Mouse (Mus musculus) sigmoid colon, adult 10 weeks (tissue): ENCODE data around the gene Mertk. TPM values are rescaled to one million over a fixed set of nuclear protein-coding genes. Genes with fewer than 3 reads are reported as not detected.

ENCODE experiments used
- polyA plus RNA-seq: library from polyadenylated mRNA; stranded (reverse); fragments of 350-450 nt; fragmentation: Illumina TruSeq; extraction: RNeasy Lipid Tissue Mini Kit (QIAGEN cat#74804); gene quantifications from one replicate; pipeline ENCODE4 v1.2.3, GENCODE M21; 2014; ENCODE audit warnings: low read depth, low replicate concordance

Mertk gene
- polyA plus RNA-seq, result 56.7 TPM

DNA sequence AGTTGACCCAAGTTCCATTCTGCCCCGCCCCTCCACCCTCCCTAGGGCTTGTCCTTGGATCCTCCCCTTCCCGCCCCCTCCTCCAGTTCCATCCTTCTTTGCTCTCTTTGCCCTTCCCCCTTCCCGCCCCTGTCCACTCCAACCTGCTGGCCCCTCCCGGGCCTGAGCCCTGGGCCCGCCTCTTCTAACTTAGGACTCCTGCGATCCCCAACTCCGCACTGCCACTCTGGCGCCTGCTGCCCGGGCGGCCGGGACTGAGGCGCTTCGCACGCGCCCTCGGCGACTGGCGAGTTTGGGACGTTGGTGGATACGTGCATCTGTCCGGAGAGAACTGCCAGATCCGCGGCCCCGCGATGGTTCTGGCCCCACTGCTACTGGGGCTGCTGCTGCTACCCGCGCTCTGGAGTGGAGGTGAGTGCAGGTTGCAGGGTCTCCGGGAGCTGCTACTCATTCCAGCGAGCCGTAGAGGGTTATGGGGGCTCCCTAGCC, at the start of gene Mertk:
Mertk (plus strand) TSS at position 264 of the 489 bp plus-strand sequence.

GRCm38 (mm10) chr2:128686921-128687557, 11.7 kb upstream of the Mertk start, which contains the start of gene Anapc1:
Gene Anapc1, minus strand, starts transcription at chr2:128687391.

GRCm38 (mm10) chr2:128817786-128818681, 119.3 kb downstream of the Mertk start, which contains the start of gene Tmem87b:
Gene Tmem87b, plus strand, starts transcription at chr2:128818118.

Other genes with a start within 250 kb of the Mertk start
- gene Spdye4c, start 107.7 kb upstream of the Mertk start, polyA plus RNA-seq, result not detected
- 92.1 TPM for gene Anapc1, start 11.6 kb upstream of the Mertk start, polyA plus RNA-seq
- 156 TPM for gene Tmem87b, start 119.2 kb downstream of the Mertk start, polyA plus RNA-seq
- gene Fbln7, start 164.0 kb downstream of the Mertk start, polyA plus RNA-seq, result 1.1 TPM
- 8.1 TPM for gene Zc3h8, start 245.1 kb downstream of the Mertk start, polyA plus RNA-seq